Mouse (Mus musculus): Measurements from ENCODE around the gene Nr5a2.

DNA sequence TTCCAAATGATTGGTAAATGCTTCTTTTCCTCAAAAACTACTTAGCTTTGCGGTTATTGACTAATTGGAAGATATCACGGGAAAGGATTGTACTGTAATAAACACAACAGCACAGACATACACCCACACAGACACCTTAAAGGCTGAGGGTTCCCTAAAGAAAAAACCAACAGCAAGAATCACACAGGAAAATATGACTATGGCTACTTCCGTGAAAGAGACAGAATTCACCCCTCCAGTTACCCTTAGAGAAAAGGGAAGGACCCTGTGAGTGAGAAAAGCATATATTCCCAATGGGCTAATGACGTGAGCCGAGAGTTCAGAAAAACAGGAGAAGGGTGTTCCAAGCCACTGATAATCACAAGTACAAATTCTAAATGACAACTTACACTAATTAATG is 92.0 kb downstream of the Nr5a2 start:
- no peak for TF ChIP-seq CTCF (IDR thresholded peaks at IDR 0.05; ENCODE audit: extremely low read depth, insufficient read depth, low read length)
- TF ChIP-seq POLR2A (IDR thresholded peaks at IDR 0.05; ENCODE audit: extremely low read depth, insufficient read depth, low read length): no peak
